Mouse (Mus musculus): Measurements from ENCODE around the gene Anxa5.

DNA sequence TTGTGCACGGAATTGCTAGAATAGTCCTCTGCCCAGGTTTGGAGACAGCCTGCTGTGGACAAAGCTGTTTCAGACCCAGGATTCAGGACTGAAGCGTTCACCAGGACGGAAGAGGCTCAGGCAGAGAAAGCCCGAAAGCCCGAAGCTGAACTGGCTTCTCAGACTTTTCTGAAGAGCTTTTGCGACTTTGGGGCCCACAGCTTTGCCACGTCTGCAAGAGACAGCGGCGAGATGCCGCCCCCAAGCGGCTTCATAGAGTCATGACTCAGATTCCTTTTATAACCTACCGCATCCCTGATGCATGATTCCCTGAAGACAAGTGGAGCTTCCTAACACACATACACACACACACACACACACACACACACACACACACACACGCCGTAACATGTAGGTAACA, 21.1 kb upstream of the Anxa5 start:
- TF ChIP-seq POLR2A (IDR thresholded peaks at IDR 0.05; ENCODE audit: insufficient read length, low read depth): no peak
- TF ChIP-seq REST (IDR thresholded peaks at IDR 0.05; ENCODE audit: insufficient read depth, insufficient read length): no peak
- no peak for TF ChIP-seq USF1 (IDR thresholded peaks at IDR 0.05; ENCODE audit: low read depth)
- no peak for TF ChIP-seq MAX (IDR thresholded peaks at IDR 0.05; ENCODE audit: low read depth)
- no peak for TF ChIP-seq CEBPB (IDR thresholded peaks at IDR 0.05; ENCODE audit: insufficient read depth, poor library complexity, severe bottlenecking)
- TF ChIP-seq MYOD1 (IDR thresholded peaks at IDR 0.05; ENCODE audit: control insufficient read depth in 1 of 3, insufficient read length in 2 of 3, low read depth in 2 of 3): no peak
- TF ChIP-seq SRF (IDR thresholded peaks at IDR 0.05; ENCODE audit: control insufficient read depth, insufficient read length, low read depth): no peak
- TF ChIP-seq POLR2AphosphoS2 (IDR thresholded peaks at IDR 0.05; ENCODE audit: insufficient read length, low read depth): no peak
- no peak for TF ChIP-seq MYOG (IDR thresholded peaks at IDR 0.05; ENCODE audit: control insufficient read depth in 1 of 3, insufficient read depth in 1 of 3, insufficient read length in 2 of 3, low read depth in 2 of 3)
- no peak for TF ChIP-seq E2F4 (IDR thresholded peaks at IDR 0.05; ENCODE audit: insufficient read depth)
- no peak for TF ChIP-seq TCF12 (IDR thresholded peaks at IDR 0.05; ENCODE audit: insufficient read depth, poor library complexity, severe bottlenecking)

All from myocyte (in vitro differentiated cells).